Comparison of ENCODE assay signal across 8 mouse cellular contexts in the genomic region with DNA sequence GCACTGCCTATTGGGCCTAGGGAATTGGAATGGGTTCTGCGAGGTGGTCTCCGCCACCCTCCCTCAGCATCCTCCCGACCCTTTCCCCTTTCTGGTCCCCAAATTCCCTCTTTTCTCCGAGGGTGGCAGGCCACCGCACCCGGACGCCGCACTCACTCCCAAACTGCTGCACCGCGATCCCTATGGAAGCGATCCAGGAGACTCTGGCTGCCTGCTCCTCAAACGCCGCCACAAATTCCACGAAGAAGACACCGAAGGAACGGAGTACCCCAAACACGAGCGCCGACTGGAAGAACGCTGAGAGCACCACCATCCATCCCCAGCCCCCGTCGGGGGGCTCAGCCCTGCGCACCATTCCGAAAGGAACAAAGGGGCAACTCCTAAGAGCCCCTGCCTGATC. TPM values are rescaled to one million over a fixed set of nuclear protein-coding genes. Genes with fewer than 3 reads are reported as not detected.
A peak's percentile ranks its signal among the peaks of the same experiment; 100 is the strongest.
DNase-seq lines count a peak whose midpoint lies in the region; ATAC-seq and TF ChIP-seq lines count a peak whose summit lies in the region.

No protein-coding gene starts in this region.

- peaks cover 39% of the 10 kb centered on the region for H3K36me3 ChIP-seq in megakaryocyte, embryonic 14.5 days (replicated peaks; ENCODE audit: low read length)
- no peaks in the 10 kb centered on the region for H3K36me3 ChIP-seq in hindbrain, embryonic 16.5 days (ENCODE audit: control insufficient read depth, insufficient read depth, low read length)
- H3K36me3 ChIP-seq in midbrain, postnatal 0 days (ENCODE audit: insufficient read depth, low read length) = 0 out of 2 replicates have a peak, but pooled peaks cover 8% of the 10 kb centered on the region

- peak overlapping the region; percentile 93 for H3K4me3 ChIP-seq in megakaryocyte, embryonic 14.5 days (replicated peaks)
- H3K4me3 ChIP-seq in hindbrain, embryonic 16.5 days (ENCODE audit: low read length) = peak overlapping the region; percentile 48
- peak overlapping the region; percentile 53 for H3K4me3 ChIP-seq in midbrain, postnatal 0 days (ENCODE audit: low read depth, low read length)

- TF ChIP-seq CTCF in midbrain, postnatal 0 days (IDR thresholded peaks at IDR 0.05) = no peak; the same call in 1 of the 2 replicates

- H3K27ac ChIP-seq in hindbrain, embryonic 16.5 days (ENCODE audit: low read depth, low read length) = peak overlapping the region; percentile 83
- H3K27ac ChIP-seq in midbrain, postnatal 0 days (ENCODE audit: low read depth, low read length) = peak overlapping the region; percentile 87

- peak overlapping the region; percentile 81 for H3K9ac ChIP-seq in hindbrain, embryonic 16.5 days (ENCODE audit: low read depth, low read length)
- H3K9ac ChIP-seq in midbrain, postnatal 0 days (replicated peaks; ENCODE audit: low read length, poor library complexity, severe bottlenecking) = peak overlapping the region; percentile 75

- H3K9me3 ChIP-seq in megakaryocyte, embryonic 14.5 days = no peaks in the 10 kb centered on the region
- H3K9me3 ChIP-seq in hindbrain, embryonic 16.5 days (ENCODE audit: control insufficient read depth, low read length) = no peaks in the 10 kb centered on the region
- H3K9me3 ChIP-seq in midbrain, postnatal 0 days (ENCODE audit: low read length) = no peaks in the 10 kb centered on the region

- peak; percentile 31 for DNase-seq in adrenal gland, postnatal 25 days
- DNase-seq in adrenal gland, postnatal 14 days = no peak
- no peak for DNase-seq in midbrain, postnatal 0 days (ENCODE audit: low spot score)
- no peak for DNase-seq in gastrocnemius, adult 8-10 months (ENCODE audit: low spot score in 2 of 2)
- no peak for DNase-seq in left cerebral cortex, adult 11 months (ENCODE audit: low spot score)

- WGBS in hindbrain, embryonic 16.5 days = 1% methylated on average over 21 of the region's 24 CpGs
- WGBS in midbrain, postnatal 0 days = 2% methylated on average over 24 of the region's 24 CpGs

- H3K4me1 ChIP-seq in megakaryocyte, embryonic 14.5 days = peaks cover 77% of the 10 kb centered on the region
- peaks cover 23% of the 10 kb centered on the region for H3K4me1 ChIP-seq in hindbrain, embryonic 16.5 days (ENCODE audit: control insufficient read depth, insufficient read depth, low read depth, low read length)
- peaks cover 13% of the 10 kb centered on the region; the same call in 1 of the 2 replicates for H3K4me1 ChIP-seq in midbrain, postnatal 0 days (ENCODE audit: insufficient read depth, low read length)

- no peak for ATAC-seq in megakaryocyte, adult 5-6 weeks (ENCODE audit: poor library complexity, severe bottlenecking)
- no peak; the same call in 1 of the 2 replicates for ATAC-seq in hindbrain, embryonic 16.5 days
- no peak for ATAC-seq in midbrain, postnatal 0 days (ENCODE audit: low FRiP score)

- peaks cover 10% of the 10 kb centered on the region for H3K27me3 ChIP-seq in megakaryocyte, embryonic 14.5 days (replicated peaks)
- H3K27me3 ChIP-seq in hindbrain, embryonic 16.5 days (replicated peaks; ENCODE audit: control insufficient read depth, insufficient read depth, low read length) = peaks cover 13% of the 10 kb centered on the region
- H3K27me3 ChIP-seq in midbrain, postnatal 0 days (ENCODE audit: insufficient read depth, low read length) = peaks cover 10% of the 10 kb centered on the region; the same call in 1 of the 2 replicates

- peak overlapping the region; percentile 62 for H3K4me2 ChIP-seq in hindbrain, embryonic 16.5 days (ENCODE audit: low read length)
- peak overlapping the region; percentile 90 for H3K4me2 ChIP-seq in midbrain, postnatal 0 days (ENCODE audit: low read depth, low read length, poor library complexity, severe bottlenecking)

RNA-seq across cellular contexts. Expression of gene Slc16a13, which starts 0.5 kb away (rescaled TPM):
- 3.7 and 4.9 TPM in 2 replicates for total RNA-seq in adrenal gland, postnatal 25 days (2021)
- total RNA-seq in adrenal gland, postnatal 14 days (2021) = 5.3 and 5.6 TPM in 2 replicates
- 5.3 and 8.1 TPM in 2 replicates for polyA plus RNA-seq in megakaryocyte, embryonic 14.5 days (2012; ENCODE audit: insufficient read depth, low replicate concordance)
- total RNA-seq in megakaryocyte, adult 5-6 weeks (2015) = 1.9 and 2.5 TPM in 2 replicates
- total RNA-seq in megakaryocyte, adult 5-6 weeks (2017) = 2.3 and 7.7 TPM in 2 replicates
- polyA plus RNA-seq in hindbrain, embryonic 16.5 days (2015; fragmentation: Nextera tagmentation; extraction: Ambion mirVana) = 11.9 and 15.2 TPM in 2 replicates
- 9.9 and 26.1 TPM in 2 replicates for total RNA-seq in midbrain, postnatal 0 days (2014; rRNA removed)
- 9.9 and 10.1 TPM in 2 replicates for polyA plus RNA-seq in midbrain, postnatal 0 days (2015; fragmentation: Nextera tagmentation; extraction: Ambion mirVana)
- total RNA-seq in gastrocnemius, adult 8-10 months (2022) = under 1 TPM; 0.13 to 0.89 (median 0.35) TPM

RNA-seq across cellular contexts. Expression of gene Slc16a11, which starts 7.8 kb away (rescaled TPM):
- 2.4 TPM in 1 of 2 replicates, not detected in the other for total RNA-seq in adrenal gland, postnatal 25 days (2021)
- 0.53 and 0.96 TPM in 2 replicates for total RNA-seq in adrenal gland, postnatal 14 days (2021)
- polyA plus RNA-seq in megakaryocyte, embryonic 14.5 days (2012; ENCODE audit: insufficient read depth, low replicate concordance) = not detected in 2 replicates
- total RNA-seq in megakaryocyte, adult 5-6 weeks (2015) = not detected in 2 replicates
- not detected in 2 replicates for total RNA-seq in megakaryocyte, adult 5-6 weeks (2017)
- polyA plus RNA-seq in hindbrain, embryonic 16.5 days (2015; fragmentation: Nextera tagmentation; extraction: Ambion mirVana) = 8.7 and 9.7 TPM in 2 replicates
- total RNA-seq in midbrain, postnatal 0 days (2014; rRNA removed) = 22.2 and 28.2 TPM in 2 replicates
- 15.2 and 18.0 TPM in 2 replicates for polyA plus RNA-seq in midbrain, postnatal 0 days (2015; fragmentation: Nextera tagmentation; extraction: Ambion mirVana)
- under 1 TPM in 2 of 4 experiments, not detected in 2; 0.27 to 0.46 TPM for total RNA-seq in gastrocnemius, adult 8-10 months (2022)

RNA-seq across cellular contexts. Expression of gene Bcl6b, which starts 9.3 kb away (rescaled TPM):
- total RNA-seq in adrenal gland, postnatal 25 days (2021) = 12.2 and 20.5 TPM in 2 replicates
- 27.0 and 28.1 TPM in 2 replicates for total RNA-seq in adrenal gland, postnatal 14 days (2021)
- polyA plus RNA-seq in megakaryocyte, embryonic 14.5 days (2012; ENCODE audit: insufficient read depth, low replicate concordance) = not detected in 2 replicates
- total RNA-seq in megakaryocyte, adult 5-6 weeks (2015) = 0.04 and 0.27 TPM in 2 replicates
- not detected in 2 replicates for total RNA-seq in megakaryocyte, adult 5-6 weeks (2017)
- polyA plus RNA-seq in hindbrain, embryonic 16.5 days (2015; fragmentation: Nextera tagmentation; extraction: Ambion mirVana) = 5.1 and 6.6 TPM in 2 replicates
- total RNA-seq in midbrain, postnatal 0 days (2014; rRNA removed) = 3.8 and 6.8 TPM in 2 replicates
- polyA plus RNA-seq in midbrain, postnatal 0 days (2015; fragmentation: Nextera tagmentation; extraction: Ambion mirVana) = 2.4 and 2.7 TPM in 2 replicates
- 1 to 10 TPM; 1.2 to 3.9 (median 2.3) TPM for total RNA-seq in gastrocnemius, adult 8-10 months (2022)

RNA-seq across cellular contexts. Expression of gene 0610010K14Rik, which starts 17.4 kb away (rescaled TPM):
- 45.8 and 59.1 TPM in 2 replicates for total RNA-seq in adrenal gland, postnatal 25 days (2021)
- total RNA-seq in adrenal gland, postnatal 14 days (2021) = 55.7 and 62.4 TPM in 2 replicates
- 169 and 210 TPM in 2 replicates for polyA plus RNA-seq in megakaryocyte, embryonic 14.5 days (2012; ENCODE audit: insufficient read depth, low replicate concordance)
- 74.4 and 77.6 TPM in 2 replicates for total RNA-seq in megakaryocyte, adult 5-6 weeks (2015)
- 25.6 and 31.5 TPM in 2 replicates for total RNA-seq in megakaryocyte, adult 5-6 weeks (2017)
- 167 and 175 TPM in 2 replicates for polyA plus RNA-seq in hindbrain, embryonic 16.5 days (2015; fragmentation: Nextera tagmentation; extraction: Ambion mirVana)
- 43.0 and 76.9 TPM in 2 replicates for total RNA-seq in midbrain, postnatal 0 days (2014; rRNA removed)
- 138 and 154 TPM in 2 replicates for polyA plus RNA-seq in midbrain, postnatal 0 days (2015; fragmentation: Nextera tagmentation; extraction: Ambion mirVana)
- total RNA-seq in gastrocnemius, adult 8-10 months (2022) = 10 to 100 TPM; 29.8 to 36.3 (median 35.5) TPM

RNA-seq across cellular contexts. Expression of gene Gm21988, which starts 19.3 kb away (rescaled TPM):
- total RNA-seq in adrenal gland, postnatal 25 days (2021) = 7.1 and 7.2 TPM in 2 replicates
- 3.6 and 5.4 TPM in 2 replicates for total RNA-seq in adrenal gland, postnatal 14 days (2021)
- polyA plus RNA-seq in megakaryocyte, embryonic 14.5 days (2012; ENCODE audit: insufficient read depth, low replicate concordance) = 25.7 and 41.9 TPM in 2 replicates
- 4.0 and 5.2 TPM in 2 replicates for total RNA-seq in megakaryocyte, adult 5-6 weeks (2015)
- 0.11 and 4.3 TPM in 2 replicates for total RNA-seq in megakaryocyte, adult 5-6 weeks (2017)
- 13.8 and 15.7 TPM in 2 replicates for polyA plus RNA-seq in hindbrain, embryonic 16.5 days (2015; fragmentation: Nextera tagmentation; extraction: Ambion mirVana)
- total RNA-seq in midbrain, postnatal 0 days (2014; rRNA removed) = 3.4 and 5.5 TPM in 2 replicates
- polyA plus RNA-seq in midbrain, postnatal 0 days (2015; fragmentation: Nextera tagmentation; extraction: Ambion mirVana) = 18.6 and 20.1 TPM in 2 replicates
- 1 to 10 TPM; 1.6 to 3.3 (median 3.0) TPM for total RNA-seq in gastrocnemius, adult 8-10 months (2022)
